Mouse (Mus musculus) macrophage (primary cell): ENCODE measurements around the gene Glis2. TPM values are rescaled to one million over a fixed set of nuclear protein-coding genes. Genes with fewer than 3 reads are reported as not detected.

Experiments used
- H3K27ac ChIP-seq: fragments of 350-480 bp; formaldehyde crosslinking; 2 replicates; pipeline ENCODE4 v1.9.0; 2021
- H3K36me3 ChIP-seq: fragments of 350-480 bp; formaldehyde crosslinking; 2 replicates; pipeline ENCODE4 v1.9.0; 2021; ENCODE audit errors: inconsistent target
- H3K4me3 ChIP-seq: fragments of 350-480 bp; formaldehyde crosslinking; 2 replicates; pipeline ENCODE4 v1.9.0; 2021; ENCODE audit errors: inconsistent target
- H3K79me2 ChIP-seq: fragments of 350-480 bp; formaldehyde crosslinking; 2 replicates; pipeline ENCODE4 v1.9.0; 2021; ENCODE audit errors: inconsistent target
- WGBS: methylation state at CpG from one replicate; pipeline ENCODE4 v1.1.7; 2026; ENCODE audit warnings: inconsistent platforms; ENCODE audit not compliant: missing documents; 5-methylcytosine and 5-hydroxymethylcytosine counted together
- polyA plus RNA-seq: library from polyadenylated mRNA; stranded (reverse); fragments of 250-400 nt; gene quantifications from 3 replicates; pipeline ENCODE4 v1.2.4, GENCODE M21; 2018; ENCODE audit warnings: inconsistent platforms

Gene Glis2
- polyA plus RNA-seq, 1 experiment from 2014 or later = 0.16 TPM

DNA sequence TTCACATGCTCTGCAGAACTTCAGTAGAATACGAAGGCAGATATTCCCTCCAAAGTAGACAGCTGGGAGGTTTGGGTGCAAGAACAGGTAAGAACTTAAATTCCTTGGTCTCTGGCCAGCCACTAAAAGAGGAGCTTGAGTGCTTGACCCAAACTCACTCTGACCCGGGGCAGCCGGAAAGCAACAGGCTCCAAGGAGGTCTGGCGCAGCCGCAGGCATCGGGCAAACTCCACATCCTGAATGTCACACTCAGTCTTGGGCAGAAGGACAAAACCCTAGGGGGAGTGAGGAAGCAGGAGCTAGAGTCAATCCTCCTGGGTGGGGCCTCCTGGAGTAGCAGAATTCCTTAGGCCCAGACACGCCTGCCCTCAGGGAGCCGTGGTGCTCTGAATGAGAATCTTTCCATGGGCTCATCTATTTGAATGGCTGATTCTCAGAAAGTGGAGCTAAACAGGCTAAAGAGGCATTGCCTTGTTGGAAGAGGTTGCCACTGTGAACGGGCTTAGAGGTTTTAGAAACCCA lies 34.4 kb downstream of the Glis2 start:
- Histone ChIP-seq H3K79me2 (peaks cover 4% of the 10 kb centered on the region), H3K36me3 (peaks cover 68% of the 10 kb centered on the region), H3K4me3 (no peak overlapping the region), H3K27ac (no peak overlapping the region)
- WGBS = 95% methylated on average over 9 of the region's 9 CpGs

DNA sequence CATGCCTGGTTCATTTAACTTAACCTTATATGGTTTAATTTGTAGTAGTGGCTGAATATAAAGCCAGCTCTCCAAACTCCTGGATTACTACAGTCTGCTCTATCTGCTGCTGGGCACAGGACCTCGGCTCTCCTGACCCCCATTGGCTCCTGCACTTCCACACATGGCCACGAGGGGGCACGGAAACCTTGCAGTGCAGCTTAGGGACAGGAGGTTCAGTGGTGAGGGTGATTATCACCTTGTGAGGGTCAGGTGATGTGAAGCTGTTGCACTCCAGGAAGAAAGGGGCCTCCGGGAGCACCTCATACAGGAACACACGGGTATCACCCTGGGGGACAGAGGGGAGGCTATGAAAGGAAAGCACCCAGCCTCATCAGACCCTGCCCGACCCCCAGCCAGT lies 35.4 kb downstream of the Glis2 start:
- 30% methylated on average over 6 of the region's 6 CpGs for WGBS
- H3K79me2 ChIP-seq = no peaks in the 10 kb centered on the region
- H3K27ac ChIP-seq = no peak overlapping the region
- no peak overlapping the region for H3K4me3 ChIP-seq
- H3K36me3 ChIP-seq = peaks cover 78% of the 10 kb centered on the region

DNA sequence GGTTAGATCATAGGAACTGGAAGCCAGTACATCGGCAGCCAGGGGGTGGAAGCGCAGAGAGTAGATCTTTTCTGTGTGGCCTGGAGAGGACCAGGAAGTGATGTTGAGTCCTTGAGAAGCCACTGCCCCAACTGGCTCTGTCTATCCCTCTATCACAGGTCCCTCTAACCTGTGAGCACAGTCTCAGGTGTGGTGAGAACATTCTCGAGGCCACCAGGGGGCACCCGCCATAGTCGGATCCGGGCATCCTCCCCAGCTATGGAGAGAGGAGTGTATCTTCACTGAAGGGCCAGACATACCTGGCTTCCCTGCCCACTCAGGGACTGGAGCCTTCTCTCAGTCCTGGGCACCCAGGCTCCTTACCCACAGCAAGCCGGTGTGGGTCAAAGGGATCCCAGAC lies 37.5 kb downstream of the Glis2 start:
- WGBS = 85% methylated on average over 7 of the region's 7 CpGs
- Histone ChIP-seq H3K36me3 (peaks cover 95% of the 10 kb centered on the region), H3K27ac (no peak overlapping the region), H3K4me3 (no peak overlapping the region), H3K79me2 (no peaks in the 10 kb centered on the region)

DNA sequence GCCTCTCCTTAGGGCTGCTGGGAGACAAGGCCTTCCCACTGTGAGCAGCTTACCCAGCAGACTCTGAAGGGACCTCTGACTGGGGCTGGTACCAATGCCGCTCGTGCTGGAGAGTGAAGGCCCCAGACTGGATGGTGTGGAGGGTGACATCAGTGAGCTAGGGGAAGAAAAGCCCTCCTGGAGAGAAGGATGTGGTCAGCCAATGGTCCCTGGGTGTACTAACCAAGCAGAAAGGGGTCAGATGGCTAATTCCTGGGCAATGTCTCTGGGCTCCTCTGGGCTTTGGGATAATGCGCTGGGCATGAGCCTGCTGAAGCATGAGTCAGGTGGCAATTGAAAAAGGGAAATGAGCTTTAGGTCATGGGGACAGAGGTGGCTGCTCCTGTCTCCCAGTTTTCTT lies 39.1 kb downstream of the Glis2 start:
- Histone ChIP-seq H3K27ac (no peak overlapping the region), H3K4me3 (no peak overlapping the region), H3K79me2 (no peaks in the 10 kb centered on the region), H3K36me3 (peaks cover 92% of the 10 kb centered on the region)
- WGBS = 100% methylated on average over 3 of the region's 3 CpGs

DNA sequence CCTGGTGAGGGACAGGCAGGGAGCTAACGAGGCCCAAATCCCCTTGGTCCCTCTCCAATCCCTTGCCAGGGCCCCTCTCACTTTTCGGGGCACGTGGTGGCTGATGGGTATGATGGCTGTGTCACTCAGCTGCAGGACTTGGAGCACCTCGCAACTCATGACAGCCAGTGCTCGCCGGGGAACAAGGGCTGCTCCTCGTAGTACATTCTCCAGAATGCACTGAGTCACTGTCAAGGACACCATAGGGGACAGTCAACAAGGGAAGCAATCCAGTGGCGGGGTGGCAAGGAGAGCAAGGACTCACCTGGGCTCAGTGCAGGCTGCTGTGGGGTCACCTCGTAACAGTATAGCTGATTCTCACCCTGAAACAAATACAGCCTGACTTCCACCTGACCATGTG lies 40.2 kb downstream of the Glis2 start:
- 97% methylated on average over 9 of the region's 9 CpGs for WGBS
- H3K4me3 ChIP-seq = no peak overlapping the region
- no peaks in the 10 kb centered on the region for H3K79me2 ChIP-seq
- H3K27ac ChIP-seq = no peak overlapping the region
- H3K36me3 ChIP-seq = peaks cover 87% of the 10 kb centered on the region

DNA sequence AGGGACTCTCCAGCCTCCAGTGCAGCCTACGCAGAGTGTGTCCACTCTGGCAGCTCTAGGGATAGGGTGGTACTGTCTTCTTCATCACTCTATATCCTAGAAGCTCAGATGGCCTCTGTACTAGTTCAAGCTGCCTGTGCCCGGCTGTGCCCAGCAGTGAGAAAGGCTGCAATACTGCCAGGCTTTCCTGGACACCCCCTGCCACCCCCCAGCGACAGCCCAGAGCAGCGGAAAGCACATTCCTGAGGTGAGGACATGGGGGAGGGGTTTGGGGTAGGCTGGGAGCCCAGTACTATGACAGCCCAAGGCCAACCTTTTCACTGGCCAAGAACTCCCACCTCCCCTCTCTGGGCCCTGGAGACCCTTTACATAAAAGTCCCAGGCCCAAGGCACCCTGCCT lies 41.2 kb downstream of the Glis2 start:
- WGBS = 93% methylated on average over 4 of the region's 4 CpGs
- H3K27ac ChIP-seq = no peak overlapping the region
- H3K36me3 ChIP-seq = peaks cover 76% of the 10 kb centered on the region
- H3K79me2 ChIP-seq = no peaks in the 10 kb centered on the region
- no peak overlapping the region for H3K4me3 ChIP-seq

DNA sequence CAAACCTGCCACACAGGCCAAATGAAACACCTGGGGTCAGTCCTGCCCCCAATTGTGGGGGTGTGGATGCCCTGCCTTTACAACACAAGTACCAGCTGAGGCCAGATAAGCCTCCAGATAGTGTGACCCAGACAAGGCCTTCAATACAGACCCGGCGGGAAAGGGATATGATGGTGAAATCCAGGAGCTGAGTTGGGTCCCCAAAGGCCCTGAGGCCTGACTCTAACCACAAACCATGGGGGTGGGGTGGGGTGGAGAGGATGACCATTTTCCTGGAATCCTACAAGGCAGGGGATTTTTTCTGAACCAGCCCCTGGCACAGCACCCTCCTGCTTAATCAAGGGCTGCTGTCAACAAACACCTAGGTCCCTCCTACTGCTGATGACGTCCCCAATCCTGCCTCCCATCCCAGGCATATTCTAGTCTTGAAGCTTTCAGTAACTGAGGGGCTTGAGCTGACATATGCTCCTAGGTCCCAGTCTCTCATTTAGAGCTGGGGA lies 44.4 kb downstream of the Glis2 start:
- Histone ChIP-seq H3K27ac (no peak overlapping the region), H3K79me2 (no peaks in the 10 kb centered on the region), H3K36me3 (peaks cover 72% of the 10 kb centered on the region), H3K4me3 (no peak overlapping the region)
- 94% methylated on average over 3 of the region's 3 CpGs for WGBS

DNA sequence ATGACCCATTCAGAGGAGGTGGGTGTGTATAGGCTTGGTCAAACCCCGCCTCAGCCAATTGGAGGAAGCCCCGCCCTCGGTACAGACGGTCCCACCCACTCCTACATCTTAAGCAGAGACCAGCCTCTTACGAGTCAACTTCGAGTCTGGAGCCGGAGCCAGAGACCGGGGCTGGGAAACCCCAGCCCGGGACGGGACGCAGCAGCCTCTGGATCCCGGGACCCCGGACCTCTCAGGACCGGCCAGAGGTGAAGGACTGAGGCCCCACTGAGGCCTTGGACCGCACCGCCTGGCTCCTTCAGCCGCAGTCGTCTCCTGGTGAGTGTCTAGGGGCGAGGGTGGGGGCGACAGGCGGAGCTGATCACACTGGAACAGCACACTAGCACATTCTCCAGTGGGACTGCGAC lies 45.3 kb downstream of the Glis2 start, which contains the start of the genes Vasn and Dnaja3:
Gene Vasn (plus strand): TSS at position 111 of the 407 bp plus-strand sequence.
Gene Dnaja3 (plus strand): TSS at position 159 of the 407 bp plus-strand sequence.
- Histone ChIP-seq H3K79me2 (no peaks in the 10 kb centered on the region), H3K4me3 (no peak within 1 kb of the TSS), H3K36me3 (peaks cover 70% of the 10 kb centered on the region), H3K27ac (no peak within 1 kb of the TSS)
- 41% methylated on average over 22 of the region's 22 CpGs for WGBS

DNA sequence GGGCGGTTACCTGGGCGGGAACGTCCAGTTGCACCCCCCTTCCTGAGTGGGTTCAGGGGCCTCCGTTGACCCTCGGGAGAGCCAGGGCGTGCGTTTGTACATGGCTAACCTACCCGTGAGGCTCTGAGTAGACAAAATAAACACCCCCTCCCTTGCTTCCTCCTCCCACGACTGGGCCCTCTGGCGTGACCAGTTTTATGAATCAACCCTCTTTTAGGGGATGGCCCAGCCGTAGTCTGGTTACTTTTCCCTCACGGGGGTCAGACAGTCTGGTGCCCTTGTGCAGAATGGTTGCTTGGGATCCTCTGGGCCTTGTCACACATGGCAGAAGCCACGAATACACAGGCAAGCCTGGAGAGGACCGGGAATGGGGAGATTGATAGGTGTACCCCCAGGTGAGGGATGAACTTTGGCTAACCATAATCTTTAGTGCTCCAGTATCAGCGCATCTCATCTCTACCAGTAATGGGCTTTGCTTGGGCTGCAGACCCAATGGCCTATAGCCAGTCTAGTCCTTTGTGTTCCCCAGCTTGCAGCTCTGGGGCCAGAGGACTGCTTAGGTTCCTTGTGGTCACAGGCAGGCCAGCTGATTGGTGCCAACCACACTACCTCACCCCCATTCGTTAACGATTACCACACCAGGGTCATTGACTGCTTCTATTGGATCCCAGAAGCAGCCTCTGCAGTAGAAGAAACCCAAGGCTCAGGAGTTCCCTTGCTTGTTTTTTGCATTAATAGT lies 45.9 kb downstream of the Glis2 start:
- 43% methylated on average over 16 of the region's 17 CpGs for WGBS
- Histone ChIP-seq H3K36me3 (peaks cover 68% of the 10 kb centered on the region), H3K4me3 (no peak overlapping the region), H3K27ac (no peak overlapping the region), H3K79me2 (no peaks in the 10 kb centered on the region)

DNA sequence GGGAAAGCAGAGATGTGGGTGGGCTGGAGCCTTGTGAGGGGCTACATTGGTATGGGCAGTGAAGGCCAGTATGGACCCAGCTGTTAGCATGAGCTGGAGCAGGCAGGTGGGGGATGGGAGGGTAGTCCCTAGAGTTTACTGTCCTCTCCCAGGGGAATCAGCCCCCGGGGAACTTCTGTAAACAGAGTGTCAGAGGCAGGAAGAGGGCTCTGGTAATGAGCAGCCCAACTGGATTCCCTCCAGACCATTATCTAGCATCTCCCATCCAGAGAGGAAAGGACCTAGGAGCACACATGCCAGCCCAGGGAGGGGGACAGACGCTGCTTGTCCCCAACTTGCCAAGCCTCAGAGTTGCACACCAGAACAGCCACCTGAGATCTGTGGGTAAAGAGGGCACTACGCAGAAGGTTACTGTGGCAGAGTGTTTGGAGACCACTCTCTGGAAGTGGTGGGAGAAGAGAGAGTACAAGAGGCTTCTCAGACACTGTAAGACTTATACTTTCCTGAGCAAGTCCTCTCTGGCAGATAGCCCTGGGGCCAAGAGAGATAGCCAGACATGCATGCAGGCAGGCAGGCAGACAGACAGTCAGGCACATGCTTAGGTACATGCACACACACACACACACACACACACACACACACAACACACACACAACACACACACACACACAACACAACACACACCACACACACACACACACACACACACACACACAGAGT lies 46.8 kb downstream of the Glis2 start:
- Histone ChIP-seq H3K4me3 (no peak overlapping the region), H3K27ac (no peak overlapping the region), H3K79me2 (no peaks in the 10 kb centered on the region), H3K36me3 (peaks cover 66% of the 10 kb centered on the region)
- 64% methylated on average over 3 of the region's 3 CpGs for WGBS

DNA sequence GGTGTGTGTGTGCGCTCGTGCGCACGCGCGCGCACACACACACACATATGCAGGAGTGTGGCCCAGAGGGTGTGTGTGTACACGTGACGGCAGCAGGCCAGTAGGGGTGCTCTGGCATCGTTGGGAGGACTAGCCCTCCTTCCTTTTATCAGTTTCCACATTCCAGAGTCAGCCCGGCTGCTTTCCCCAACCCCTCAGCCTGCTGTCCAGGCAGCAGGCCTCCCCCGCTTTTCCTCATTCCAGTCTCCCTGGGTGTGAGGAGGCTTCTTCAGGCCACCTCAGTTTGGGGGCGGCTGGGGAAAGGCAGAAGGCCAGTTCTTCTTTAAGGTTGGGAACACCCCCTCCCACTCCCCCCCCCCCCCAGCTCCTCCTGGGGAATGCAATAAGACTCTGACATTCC lies 47.7 kb downstream of the Glis2 start:
- no peak overlapping the region for H3K27ac ChIP-seq

DNA sequence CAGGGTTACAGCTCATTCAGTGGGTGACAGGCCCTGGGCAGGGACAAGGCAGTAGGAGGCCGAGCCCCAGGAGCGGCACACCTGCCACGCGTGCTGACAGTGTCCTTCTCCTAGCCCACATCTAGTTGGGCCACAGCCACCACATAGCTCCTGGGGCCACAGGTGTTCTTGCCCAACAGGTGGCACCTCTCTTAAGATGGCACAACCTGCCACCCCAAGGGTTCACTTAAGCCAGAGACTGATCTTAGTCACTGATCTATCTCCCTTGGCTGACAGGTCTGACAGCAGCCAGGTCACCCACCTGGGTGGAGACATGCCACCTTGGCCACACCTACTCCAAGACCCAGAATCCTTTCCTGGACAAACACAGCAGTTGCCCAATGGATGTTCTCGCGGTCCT lies 48.4 kb downstream of the Glis2 start:
- H3K4me3 ChIP-seq = no peak overlapping the region
- peaks cover 69% of the 10 kb centered on the region; the same call in 1 of the 2 replicates for H3K36me3 ChIP-seq
- H3K79me2 ChIP-seq = no peaks in the 10 kb centered on the region
- H3K27ac ChIP-seq = no peak overlapping the region
- 95% methylated on average over 6 of the region's 6 CpGs for WGBS

More for the DNA sequence above, 47.7 kb downstream of the Glis2 start:
- H3K36me3 ChIP-seq = peaks cover 67% of the 10 kb centered on the region
- H3K4me3 ChIP-seq = no peak overlapping the region
- WGBS = 86% methylated on average over 11 of the region's 13 CpGs
- H3K79me2 ChIP-seq = no peaks in the 10 kb centered on the region

DNA sequence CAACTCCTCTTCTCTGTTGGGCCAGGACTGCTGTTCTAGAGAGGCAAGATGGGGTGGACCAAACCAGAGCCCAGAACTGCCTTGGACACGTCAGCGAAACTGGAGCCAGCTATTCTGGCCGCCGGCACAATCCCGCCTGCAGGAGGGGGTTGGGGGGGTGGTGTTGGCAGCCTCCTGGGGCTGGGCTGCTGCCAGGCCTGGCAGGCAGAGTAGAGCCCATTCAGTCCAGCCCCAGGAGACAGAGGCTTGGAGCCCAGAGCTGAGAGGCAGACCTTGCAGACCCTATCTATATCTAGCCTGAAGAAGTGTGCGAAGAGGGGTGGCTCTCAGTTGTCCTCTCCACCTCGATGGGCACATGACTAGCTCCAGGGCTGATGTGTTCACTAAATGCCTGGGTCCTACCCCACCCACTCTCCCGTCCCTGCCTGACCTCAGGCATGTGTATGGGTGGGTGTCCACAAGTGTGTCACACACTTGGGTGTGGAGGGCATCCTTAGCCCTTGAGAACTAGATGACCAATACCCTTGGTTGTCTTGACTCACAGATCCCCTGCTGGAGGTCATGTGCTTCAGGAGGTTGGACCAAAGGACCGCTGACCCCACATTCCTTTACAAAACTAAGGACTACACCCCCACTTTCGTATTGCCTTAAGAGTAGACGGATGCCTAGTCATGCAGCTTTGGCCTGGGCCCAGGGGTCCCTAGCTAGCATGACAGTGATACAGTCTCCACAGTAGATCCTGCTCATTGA lies 49.3 kb downstream of the Glis2 start:
- Histone ChIP-seq H3K4me3 (no peak overlapping the region), H3K79me2 (no peaks in the 10 kb centered on the region), H3K36me3 (peaks cover 70% of the 10 kb centered on the region), H3K27ac (no peak overlapping the region)
- WGBS = 87% methylated on average over 10 of the region's 11 CpGs

DNA sequence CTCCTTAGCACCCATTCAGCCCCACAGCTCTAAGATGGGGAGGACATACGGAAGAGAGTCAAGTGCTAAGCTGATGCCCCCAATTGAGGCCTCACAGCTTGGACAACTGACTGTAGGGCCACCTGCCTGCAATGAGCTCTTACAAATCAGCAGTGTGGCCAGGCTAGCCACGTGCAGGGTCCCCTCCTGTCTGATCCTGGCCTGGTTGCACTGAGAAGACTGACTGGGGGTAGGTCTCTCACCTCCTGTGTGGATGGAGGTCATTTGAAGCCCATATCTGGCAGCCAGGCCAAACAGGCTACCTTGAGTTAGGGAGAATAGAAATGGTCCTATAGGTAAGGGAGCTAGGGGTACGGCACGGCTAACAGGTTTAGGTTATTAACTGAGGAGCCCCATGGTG lies 51.4 kb downstream of the Glis2 start:
- H3K27ac ChIP-seq = no peak overlapping the region

More for the DNA sequence above, 51.4 kb downstream of the Glis2 start:
- no peaks in the 10 kb centered on the region; the same call in 1 of the 2 replicates for H3K79me2 ChIP-seq
- 87% methylated on average over 4 of the region's 4 CpGs for WGBS
- peaks cover 87% of the 10 kb centered on the region for H3K36me3 ChIP-seq
- H3K4me3 ChIP-seq = no peak overlapping the region
